Mouse (Mus musculus) CH12.LX (cell line): ENCODE measurements around the gene Ubl4b. TPM values are rescaled to one million over a fixed set of nuclear protein-coding genes. Genes with fewer than 3 reads are reported as not detected.

Experiments used
- DNase-seq: peaks from one replicate; pipeline ENCODE4 v3.0.0-alpha.2; 2013; ENCODE audit errors: extremely low read depth
- H3K27ac ChIP-seq: 2 replicates; pipeline ENCODE4 v1.5.1; 2012; ENCODE audit warnings: low read depth, mild to moderate bottlenecking, control low read depth, moderate library complexity; ENCODE audit not compliant: insufficient read depth
- H3K27me3 ChIP-seq: replicated peaks from 2 replicates; pipeline ENCODE3; 2012; ENCODE audit warnings: inconsistent platforms
- H3K36me3 ChIP-seq, 2 experiments: replicated peaks in 1 of 2; 2 replicates each; pipeline versions ENCODE3 to v1.6.1; 2012; ENCODE audit warnings: inconsistent platforms in 1 of 2, low read length in 1 of 2, mild to moderate bottlenecking in 1 of 2, mixed read lengths in 1 of 2, moderate library complexity in 1 of 2; ENCODE audit not compliant: control insufficient read depth in 1 of 2, insufficient read depth in 1 of 2
- H3K4me1 ChIP-seq, 2 experiments: 2 replicates each; pipeline ENCODE4 v1.6.1; 2012; ENCODE audit warnings: inconsistent platforms in 1 of 2, moderate library complexity in 1 of 2; ENCODE audit not compliant: insufficient read depth in 2 of 2, control insufficient read depth in 1 of 2
- H3K4me2 ChIP-seq: 2 replicates; pipeline ENCODE4 v1.6.1; 2012; ENCODE audit warnings: low read depth, mild to moderate bottlenecking, control low read depth; ENCODE audit not compliant: poor library complexity, insufficient read depth, severe bottlenecking
- H3K4me3 ChIP-seq, 3 experiments: fragments of 150-350 bp in 1 of 3; sonication (generic) in 1 of 3; replicated peaks in 1 of 3; 2 replicates each; pipeline versions ENCODE3 to v1.5.1; 2011 to 2012; ENCODE audit warnings: low read depth in 2 of 3, low read length in 2 of 3, mild to moderate bottlenecking in 2 of 3, moderate library complexity in 2 of 3, control low read depth in 1 of 3, improper control_type of control experiment in 1 of 3, inconsistent platforms in 1 of 3, mixed read lengths in 1 of 3; ENCODE audit not compliant: poor library complexity in 1 of 3
- H3K79me2 ChIP-seq: replicated peaks from 2 replicates; pipeline ENCODE4 v1.6.1; 2012; ENCODE audit warnings: mild to moderate bottlenecking, moderate library complexity; ENCODE audit not compliant: control insufficient read depth, poor library complexity, insufficient read depth, severe bottlenecking; ENCODE audit errors: extremely low read depth
- H3K9ac ChIP-seq: 2 replicates; pipeline ENCODE4 v1.6.1; 2012; ENCODE audit warnings: low read depth, mild to moderate bottlenecking, control low read depth, moderate library complexity; ENCODE audit not compliant: insufficient read depth
- H3K9me3 ChIP-seq: replicated peaks from 2 replicates; pipeline ENCODE3; 2012; ENCODE audit warnings: low read length, inconsistent platforms, mixed read lengths
- BHLHE40 ChIP-seq: IDR thresholded peaks from 2 replicates; pipeline ENCODE4 v1.6.1; 2011; ENCODE audit warnings: mild to moderate bottlenecking, low read depth, low read length, improper control_type of control experiment
- CHD1 ChIP-seq: IDR thresholded peaks from 2 replicates; pipeline ENCODE4 v1.6.1; 2012; ENCODE audit warnings: low read depth, low read length, improper control_type of control experiment, inconsistent platforms
- CHD2 ChIP-seq: IDR thresholded peaks from 2 replicates; pipeline ENCODE4 v1.6.1; 2011; ENCODE audit warnings: low read length, improper control_type of control experiment
- CTCF ChIP-seq, 2 experiments: IDR thresholded peaks in 1 of 2; conservative IDR thresholded peaks in 1 of 2; 2 replicates each; pipeline ENCODE4 v1.5.1; 2011 to 2012; ENCODE audit warnings: low read depth in 2 of 2, low read length in 2 of 2, improper control_type of control experiment in 1 of 2, inconsistent platforms in 1 of 2, mild to moderate bottlenecking in 1 of 2, moderate library complexity in 1 of 2
- E2F4 ChIP-seq: IDR thresholded peaks from 2 replicates; pipeline ENCODE4 v1.6.1; 2011; ENCODE audit warnings: low read depth, low read length, improper control_type of control experiment; ENCODE audit not compliant: insufficient replicate concordance
- EP300 ChIP-seq: IDR thresholded peaks from 2 replicates; pipeline ENCODE4 v1.6.1; 2011; ENCODE audit warnings: low read length, improper control_type of control experiment
- ETS1 ChIP-seq: conservative IDR thresholded peaks from 2 replicates; pipeline ENCODE4 v1.6.1; 2012; ENCODE audit warnings: low read depth, mild to moderate bottlenecking, inconsistent platforms, low read length, improper control_type of control experiment, moderate library complexity
- HCFC1 ChIP-seq: IDR thresholded peaks from 2 replicates; pipeline ENCODE4 v1.6.1; 2012; ENCODE audit warnings: low read depth, mild to moderate bottlenecking, inconsistent platforms, low read length, improper control_type of control experiment
- IRF4 ChIP-seq: IDR thresholded peaks from 2 replicates; pipeline ENCODE4 v1.6.1; 2014; ENCODE audit warnings: low read depth, mild to moderate bottlenecking, inconsistent platforms, low read length, improper control_type of control experiment
- JUN ChIP-seq: IDR thresholded peaks from 2 replicates; pipeline ENCODE4 v1.6.1; 2011; ENCODE audit warnings: low read depth, mild to moderate bottlenecking, low read length, improper control_type of control experiment, moderate library complexity; ENCODE audit not compliant: insufficient read depth
- JUND ChIP-seq: conservative IDR thresholded peaks from 2 replicates; pipeline ENCODE4 v1.6.1; 2011; ENCODE audit warnings: low read depth, low read length, improper control_type of control experiment
- MAX ChIP-seq: IDR thresholded peaks from 2 replicates; pipeline ENCODE4 v1.6.1; 2011; ENCODE audit warnings: low read length, improper control_type of control experiment
- MEF2A ChIP-seq: IDR thresholded peaks from 2 replicates; pipeline ENCODE4 v1.6.1; 2014; ENCODE audit warnings: low read depth, mild to moderate bottlenecking, inconsistent platforms, low read length, improper control_type of control experiment, borderline replicate concordance
- PAX5 ChIP-seq: IDR thresholded peaks from 2 replicates; pipeline ENCODE4 v1.6.1; 2012; ENCODE audit warnings: low read length, inconsistent platforms, mixed read lengths
- POLR2AphosphoS2 ChIP-seq: IDR thresholded peaks from 2 replicates; pipeline ENCODE4 v1.6.1; 2011; ENCODE audit warnings: low read depth, low read length, improper control_type of control experiment
- RAD21 ChIP-seq: IDR thresholded peaks from 2 replicates; pipeline ENCODE4 v1.6.1; 2011; ENCODE audit warnings: low read depth, mild to moderate bottlenecking, low read length, improper control_type of control experiment, moderate library complexity
- RCOR1 ChIP-seq: conservative IDR thresholded peaks from 2 replicates; pipeline ENCODE4 v1.6.1; 2012; ENCODE audit warnings: low read depth, mild to moderate bottlenecking, inconsistent platforms, low read length, improper control_type of control experiment
- SIN3A ChIP-seq: IDR thresholded peaks from 2 replicates; pipeline ENCODE4 v1.6.1; 2012; ENCODE audit warnings: low read length, improper control_type of control experiment, inconsistent platforms
- TBP ChIP-seq: conservative IDR thresholded peaks from 2 replicates; pipeline ENCODE4 v1.6.1; 2011; ENCODE audit warnings: low read depth, low read length, improper control_type of control experiment
- ZKSCAN1 ChIP-seq: IDR thresholded peaks from 2 replicates; pipeline ENCODE4 v1.6.1; 2012; ENCODE audit warnings: low read depth, inconsistent platforms, low read length, improper control_type of control experiment, borderline replicate concordance
- dilution Hi-C: fragments of 300-500 bp; cut with MboI; formaldehyde crosslinking; loops from 2 replicates; pipeline ENCODE4 v1.14.3; 2020; ENCODE audit warnings: low sequenced_read_pairs; ENCODE audit not compliant: extremely low pct_unique_long_range_greater_than_20kb, extremely low pct_ligation_motif_present
- in situ Hi-C: fragments of 300-500 bp; cut with MboI; formaldehyde crosslinking; loops from 3 replicates; pipeline ENCODE4 v1.14.3; 2019; ENCODE audit warnings: low sequenced_read_pairs, low pct_ligation_motif_present, low pct_unique_long_range_greater_than_20kb, mixed read lengths
- polyA plus RNA-seq: library from polyadenylated mRNA; unstranded; fragments of >175 nt; gene quantifications from 2 replicates; pipeline ENCODE4 v1.2.1, GENCODE M21; 2012; ENCODE audit warnings: low read depth; ENCODE audit not compliant: insufficient read length
- total RNA-seq, 2 experiments: library from RNA; depleted of rRNA; stranded (reverse); fragments of 300-350 nt in 1 of 2; fragments of >200 nt in 1 of 2; gene quantifications; 2 replicates each; pipeline ENCODE4 v1.2.3; 2012 to 2014

Gene Ubl4b
- total and polyA plus RNA-seq, 3 experiments, result not detected

GRCm38 (mm10) chr3:107528401-107529118 is 26.3 kb downstream of the Ubl4b start:
- no peak for DNase-seq
- peaks cover 2 to 4% of the 10 kb centered on the region in 2 experiments; a peak in 2 of 4 replicates for H3K4me1 ChIP-seq
- H3K79me2 ChIP-seq, result no peaks in the 10 kb centered on the region
- no peak overlapping the region for H3K9ac ChIP-seq
- no peaks in the 10 kb centered on the region for H3K36me3 ChIP-seq
- TF ChIP-seq E2F4, result no peak
- TF ChIP-seq EP300, result no peak
- TF ChIP-seq PAX5, result no peak
- no peak for TF ChIP-seq RAD21
- no peak for TF ChIP-seq MAX
- TF ChIP-seq MEF2A, result no peak
- TF ChIP-seq ETS1, result no peak
- TF ChIP-seq POLR2AphosphoS2, result no peak
- TF ChIP-seq JUN, result no peak
- TF ChIP-seq JUND, result no peak
- no peak for TF ChIP-seq CTCF (conservative IDR thresholded peaks at IDR 0.05 in 1 of 2, IDR thresholded peaks at IDR 0.05 in 1 of 2; ENCODE audit: low read depth in 2 of 2, low read length in 2 of 2)
- no peak for TF ChIP-seq IRF4
- no peak for TF ChIP-seq HCFC1
- no peak for TF ChIP-seq ZKSCAN1
- no peak for TF ChIP-seq TBP
- TF ChIP-seq RCOR1, result no peak
- TF ChIP-seq BHLHE40, result no peak
- TF ChIP-seq CHD1, result no peak
- no peak overlapping the region for H3K4me2 ChIP-seq
- dilution Hi-C loops, result no loop called here
- H3K9me3 ChIP-seq, result no peaks in the 10 kb centered on the region
- no peak overlapping the region for H3K27ac ChIP-seq
- in situ Hi-C loops, result no loop called here
- H3K4me3 ChIP-seq, result no peak overlapping the region
- peaks cover 19% of the 10 kb centered on the region for H3K27me3 ChIP-seq

GRCm38 (mm10) chr3:107524547-107524946 is 30.3 kb downstream of the Ubl4b start:
- DNase-seq, result no peak
- TF ChIP-seq EP300 (no peak), CHD2 (no peak), SIN3A (no peak), CHD1 (no peak)
- Histone ChIP-seq H3K4me2 (no peak overlapping the region), H3K79me2 (no peaks in the 10 kb centered on the region), H3K36me3 (no peaks in the 10 kb centered on the region), H3K27me3 (peaks cover 24% of the 10 kb centered on the region), H3K4me1 (peaks cover 2 to 4% of the 10 kb centered on the region in 2 experiments; a peak in 2 of 4 replicates), H3K9me3 (no peaks in the 10 kb centered on the region), H3K9ac (no peak overlapping the region), H3K27ac (no peak overlapping the region), H3K4me3 (no peak overlapping the region)
- in situ Hi-C loops (no loop called here), dilution Hi-C loops (no loop called here)
